Mouse (Mus musculus) liver, postnatal 0 days (tissue): ENCODE measurements around the gene Stt3b. TPM values are rescaled to one million over a fixed set of nuclear protein-coding genes. Genes with fewer than 3 reads are reported as not detected.

Experiments
- ATAC-seq: fragments of 200-750 bp; cut with Nextera tagmentation; 2 replicates; pipeline ENCODE4 v1.8.0; 2017; ENCODE audit warnings: mild to moderate bottlenecking, moderate library complexity
- DNase-seq: peaks from one replicate; pipeline ENCODE4 v3.0.0-alpha.2; 2016
- H3K27ac ChIP-seq: fragments of 300-500 bp; sonication (generic); 2 replicates; pipeline ENCODE4 v1.5.1; 2014; ENCODE audit warnings: antibody characterized with exemption, moderate library complexity, mild to moderate bottlenecking, low read depth
- H3K27me3 ChIP-seq: fragments of 300-500 bp; sonication (generic); 2 replicates; pipeline ENCODE4 v1.6.1; 2014; ENCODE audit warnings: low read length, control low read depth, mixed read lengths; ENCODE audit not compliant: insufficient read depth
- H3K36me3 ChIP-seq: fragments of 300-500 bp; sonication (generic); replicated peaks from 2 replicates; pipeline ENCODE4 v1.6.1; 2014; ENCODE audit warnings: mild to moderate bottlenecking, control low read depth, low read length, moderate library complexity, mixed read lengths; ENCODE audit not compliant: insufficient read depth
- H3K4me1 ChIP-seq: fragments of 300-500 bp; sonication (generic); 2 replicates; pipeline ENCODE4 v1.6.1; 2014; ENCODE audit warnings: antibody characterized with exemption, mild to moderate bottlenecking, control low read depth; ENCODE audit not compliant: insufficient read depth
- H3K4me2 ChIP-seq: fragments of 300-500 bp; sonication (generic); 2 replicates; pipeline ENCODE4 v1.6.1; 2014; ENCODE audit warnings: low read depth, mild to moderate bottlenecking, low read length, moderate library complexity, mixed read lengths
- H3K4me3 ChIP-seq: fragments of 300-500 bp; sonication (generic); 2 replicates; pipeline ENCODE4 v1.5.1; 2014; ENCODE audit warnings: low read depth, low read length
- H3K9ac ChIP-seq: fragments of 300-500 bp; sonication (generic); replicated peaks from 2 replicates; pipeline ENCODE4 v1.6.1; 2014; ENCODE audit warnings: mild to moderate bottlenecking, moderate library complexity
- H3K9me3 ChIP-seq: fragments of 300-500 bp; sonication (generic); 2 replicates; pipeline ENCODE4 v1.6.1; 2016; ENCODE audit warnings: mild to moderate bottlenecking, control low read depth, low read length, mixed read lengths
- CTCF ChIP-seq: sonication (generic); IDR thresholded peaks from 2 replicates; pipeline ENCODE4 v1.5.1; 2016; ENCODE audit warnings: antibody characterized with exemption, low read depth
- EP300 ChIP-seq: IDR thresholded peaks from 2 replicates; pipeline ENCODE4 v1.6.1; 2016; ENCODE audit warnings: antibody characterized with exemption, low read depth, mild to moderate bottlenecking
- WGBS: fragments of 180-500 bp; shearing (Covaris S2); extraction: QIAGEN DNeasy Blood & Tissue Kit; methylation state at CpG from one replicate; pipeline ENCODE4 v1.1.7; 2014; ENCODE audit not compliant: insufficient replicate concordance; 5-methylcytosine and 5-hydroxymethylcytosine counted together
- polyA plus RNA-seq: library from polyadenylated mRNA; unstranded; fragments of >200 nt; fragmentation: Nextera tagmentation; extraction: Ambion mirVana; gene quantifications from 2 replicates; pipeline ENCODE4 v1.2.1, GENCODE M21; 2015

Gene Stt3b
- polyA plus RNA-seq, 1 experiment from 2014 or later = 43.8 TPM

DNA sequence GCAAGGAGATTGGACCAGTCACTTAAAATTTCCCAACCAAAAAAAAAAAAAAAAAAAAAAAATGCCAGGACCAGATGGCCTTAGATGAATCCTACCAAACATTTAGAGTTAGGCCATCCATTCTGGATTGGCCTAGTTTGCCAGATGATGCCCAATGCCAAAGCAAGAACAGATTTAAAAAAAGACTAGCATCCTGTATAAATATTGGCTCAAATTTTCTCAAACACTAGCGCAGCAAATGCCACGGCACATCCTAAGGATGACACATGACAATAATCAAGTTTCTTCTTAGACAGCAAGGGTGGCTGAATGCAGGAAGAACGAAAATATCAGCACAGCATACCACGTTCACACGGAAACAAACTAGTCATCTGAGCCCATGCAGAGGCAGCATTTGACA, 76.5 kb downstream of the Stt3b start:
- Histone ChIP-seq H3K27ac (no peak overlapping the region), H3K4me3 (no peak overlapping the region), H3K9me3 (no peaks in the 10 kb centered on the region), H3K36me3 (no peaks in the 10 kb centered on the region), H3K27me3 (no peaks in the 10 kb centered on the region), H3K9ac (no peak overlapping the region), H3K4me2 (no peak overlapping the region), H3K4me1 (no peaks in the 10 kb centered on the region; the same call in 1 of the 2 replicates)
- no peak for DNase-seq
- ATAC-seq = no peak
- TF ChIP-seq CTCF = no peak
- TF ChIP-seq EP300 = no peak
- 76% methylated on average over 5 of the region's 5 CpGs for WGBS

- no peaks in the 10 kb centered on the region for H3K36me3 ChIP-seq
- TF ChIP-seq CTCF (no peak), EP300 (no peak)
- ATAC-seq (no peak), DNase-seq (no peak)
- no peak overlapping the region for H3K27ac ChIP-seq
- H3K4me2 ChIP-seq = no peak overlapping the region
- no peaks in the 10 kb centered on the region for H3K4me1 ChIP-seq
- no peaks in the 10 kb centered on the region for H3K9me3 ChIP-seq
- no peak overlapping the region for H3K4me3 ChIP-seq
- no peak overlapping the region for H3K9ac ChIP-seq
- H3K27me3 ChIP-seq = no peaks in the 10 kb centered on the region
- 75% methylated on average over 3 of the region's 3 CpGs for WGBS
Measured at GRCm38 (mm10) chr9:115231476-115231875, 78.7 kb downstream of the Stt3b start.

DNA sequence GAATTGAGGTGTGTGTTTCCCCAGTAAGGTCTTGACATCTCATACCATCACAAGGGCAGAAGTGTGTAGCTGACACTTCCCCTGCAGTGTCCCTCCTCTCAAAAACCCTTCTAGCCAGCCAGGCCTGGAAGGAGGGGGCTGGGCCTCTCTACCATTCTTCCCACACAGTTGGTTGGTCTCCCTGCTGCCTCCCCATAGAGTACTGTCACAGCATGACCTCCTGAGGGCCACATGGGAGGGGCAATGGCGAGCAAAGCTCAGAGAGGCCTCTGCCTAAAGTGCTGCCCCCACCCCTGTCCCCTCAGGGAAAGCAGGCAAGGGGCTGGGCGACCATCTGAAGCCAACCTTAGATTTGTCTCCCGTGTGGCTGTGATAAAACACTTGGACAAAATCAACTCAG, 80.1 kb downstream of the Stt3b start:
- 42% methylated on average over 3 of the region's 3 CpGs for WGBS

GRCm38 (mm10) chr9:115229676-115230075, 80.5 kb downstream of the Stt3b start:
- Histone ChIP-seq H3K4me2 (no peak overlapping the region), H3K27ac (no peak overlapping the region), H3K9me3 (no peaks in the 10 kb centered on the region), H3K9ac (no peak overlapping the region), H3K27me3 (no peaks in the 10 kb centered on the region), H3K36me3 (no peaks in the 10 kb centered on the region), H3K4me3 (no peak overlapping the region), H3K4me1 (no peaks in the 10 kb centered on the region)
- ATAC-seq = no peak
- TF ChIP-seq EP300 (no peak), CTCF (no peak)
- no peak for DNase-seq
- 73% methylated on average over 10 of the region's 10 CpGs for WGBS

More for the DNA sequence above, 80.1 kb downstream of the Stt3b start:
- H3K9ac ChIP-seq = no peak overlapping the region
- no peaks in the 10 kb centered on the region for H3K4me1 ChIP-seq
- H3K36me3 ChIP-seq = no peaks in the 10 kb centered on the region
- ATAC-seq = no peak
- H3K4me2 ChIP-seq = no peak overlapping the region
- no peaks in the 10 kb centered on the region for H3K27me3 ChIP-seq
- no peak overlapping the region for H3K27ac ChIP-seq
- H3K9me3 ChIP-seq = no peaks in the 10 kb centered on the region
- no peak overlapping the region for H3K4me3 ChIP-seq
- TF ChIP-seq EP300 (no peak), CTCF (no peak)
- no peak for DNase-seq

- ATAC-seq = no peak
Measured at GRCm38 (mm10) chr9:115229145-115229544, 81.1 kb downstream of the Stt3b start.

GRCm38 (mm10) chr9:115224744-115225354, 85.4 kb downstream of the Stt3b start:
- no peak for TF ChIP-seq EP300
- no peak for ATAC-seq
- no peaks in the 10 kb centered on the region for H3K27me3 ChIP-seq

More at GRCm38 (mm10) chr9:115229145-115229544, 81.1 kb downstream of the Stt3b start:
- Histone ChIP-seq H3K4me2 (no peak overlapping the region), H3K4me3 (no peak overlapping the region), H3K4me1 (no peaks in the 10 kb centered on the region), H3K9ac (no peak overlapping the region), H3K36me3 (no peaks in the 10 kb centered on the region), H3K27me3 (no peaks in the 10 kb centered on the region), H3K9me3 (no peaks in the 10 kb centered on the region), H3K27ac (no peak overlapping the region)
- TF ChIP-seq CTCF (no peak), EP300 (no peak)
- DNase-seq = no peak
- 58% methylated on average over 4 of the region's 4 CpGs for WGBS

More at GRCm38 (mm10) chr9:115224744-115225354, 85.4 kb downstream of the Stt3b start:
- no peaks in the 10 kb centered on the region for H3K36me3 ChIP-seq
- no peak for DNase-seq
- no peaks in the 10 kb centered on the region for H3K9me3 ChIP-seq
- no peak overlapping the region for H3K4me3 ChIP-seq
- 73% methylated on average over 7 of the region's 7 CpGs for WGBS
- H3K27ac ChIP-seq = no peak overlapping the region
- H3K4me2 ChIP-seq = no peak overlapping the region
- H3K9ac ChIP-seq = no peak overlapping the region
- no peaks in the 10 kb centered on the region for H3K4me1 ChIP-seq
